Mouse (Mus musculus): ENCODE measurements at regions not wholly inside any gene's neighbourhood (a gene's known extent, or its start where the extent isn't known, plus 50 kb on each side); places are given as distances from the start of the nearest gene placed in this dataset.

- TF ChIP-seq POLR2A (IDR thresholded peaks at IDR 0.05; ENCODE audit: insufficient read depth, low read length) (no peak), EP300 (IDR thresholded peaks at IDR 0.05; ENCODE audit: insufficient read depth, low read depth, low read length) (no peak)
These were observed 234.7 kb upstream of the Gm12728 start for GRCm38 (mm10) chr4:105554994-105555393.

Data from ES-Bruce4 (cell line).